Mouse (Mus musculus): Measurements from ENCODE around the gene Litaf.
"Not testable (repeated sequence)": the region's sequence is repeated elsewhere in the genome, so short reads cannot be mapped to it uniquely, and the experiment has no call there.

Litaf gene

GRCm38 (mm10) chr16:10992090-10993031 lies 73.6 kb downstream of the Litaf start:
- peak in 1 of 2 experiments; percentile 24 for DNase-seq (ENCODE audit: low read depth in 2 of 2, low spot score in 2 of 2)

GRCm38 (mm10) chr16:10991737-10992089 lies 74.2 kb downstream of the Litaf start:
- DNase-seq (ENCODE audit: low read depth in 2 of 2, low spot score in 2 of 2), result no peak

- DNase-seq (ENCODE audit: low read depth in 2 of 2, low spot score in 2 of 2), result no peak
These were observed 75.2 kb downstream of the Litaf start for GRCm38 (mm10) chr16:10990763-10991162.

DNA sequence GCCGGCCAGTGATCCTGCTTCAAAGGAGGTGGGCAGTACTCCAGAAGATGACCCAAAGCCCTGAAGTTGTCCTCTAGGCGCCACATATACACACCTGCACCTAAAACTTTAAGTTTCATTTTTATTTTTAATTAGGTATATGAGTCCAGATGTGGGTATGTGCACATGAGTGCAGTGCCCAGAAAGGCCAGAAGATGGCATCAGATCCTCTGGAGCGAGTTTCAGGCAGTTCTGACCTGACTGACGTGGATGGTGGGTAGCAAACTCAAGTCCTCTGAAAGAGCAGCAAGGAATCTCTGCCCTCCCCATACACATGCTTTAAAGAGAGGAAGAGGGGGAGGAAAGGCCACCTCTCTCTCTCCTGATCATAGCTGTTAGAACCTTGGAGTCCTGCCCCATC lies 76.1 kb downstream of the Litaf start:
- DNase-seq (ENCODE audit: low read depth in 2 of 2, low spot score in 2 of 2), result peak in 1 of 2 experiments; percentile 31

DNA sequence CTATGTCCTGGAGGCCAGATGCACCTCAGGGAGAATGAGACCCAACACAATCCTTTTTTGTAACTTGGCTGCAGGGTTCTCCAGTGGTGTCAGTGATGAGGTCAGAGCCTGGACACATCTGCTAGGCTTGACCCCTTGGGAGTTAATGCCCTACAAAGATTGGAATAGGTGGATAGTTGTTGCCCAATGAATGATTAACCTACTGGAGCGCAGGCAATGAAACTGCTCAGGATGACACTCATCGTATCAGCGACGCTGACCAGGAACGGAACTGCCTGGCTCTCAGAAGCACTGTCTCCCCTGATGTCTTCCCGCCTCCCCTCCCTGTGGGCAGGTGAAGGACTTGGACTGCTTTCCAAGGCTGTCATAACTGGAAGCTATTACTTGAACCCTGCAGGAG lies 76.6 kb downstream of the Litaf start:
- DNase-seq (ENCODE audit: low read depth in 2 of 2, low spot score in 2 of 2), result no peak

GRCm38 (mm10) chr16:10988261-10988660 lies 77.7 kb downstream of the Litaf start:
- DNase-seq (ENCODE audit: low read depth in 2 of 2, low spot score in 2 of 2), result no peak

- DNase-seq (ENCODE audit: low read depth in 2 of 2, low spot score in 2 of 2), result no peak
These were observed 81.4 kb downstream of the Litaf start for GRCm38 (mm10) chr16:10984534-10984933.

DNA sequence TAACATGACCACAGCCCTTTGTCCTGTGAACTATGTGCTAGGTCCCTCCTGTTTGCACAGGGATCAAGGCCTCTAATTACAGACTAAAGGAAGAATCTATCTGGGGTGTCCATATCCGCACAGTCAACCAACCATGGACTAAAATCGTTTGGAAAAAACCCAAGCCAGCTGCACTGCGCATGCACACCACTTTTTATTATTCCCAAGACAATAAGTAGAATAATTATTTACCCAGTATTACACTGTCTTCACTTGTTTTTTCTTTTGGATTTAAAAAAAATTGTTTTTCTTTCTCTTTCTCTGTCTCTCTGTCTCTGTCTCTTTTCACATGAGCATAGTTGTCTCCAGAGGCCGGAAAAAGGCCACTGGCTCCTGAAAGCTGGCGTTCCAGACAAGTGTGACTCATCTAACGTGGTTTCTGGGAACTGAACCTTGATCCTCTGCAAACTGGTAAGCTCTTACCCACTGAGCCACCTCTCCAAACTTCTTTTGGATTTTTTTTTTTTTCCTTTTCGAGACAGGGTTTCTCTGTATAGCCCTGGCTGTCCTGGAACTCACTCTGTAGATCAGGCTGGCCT lies 84.4 kb downstream of the Litaf start:
- DNase-seq (ENCODE audit: low read depth in 2 of 2, low spot score in 2 of 2), result no peak

GRCm38 (mm10) chr16:10979064-10979803 lies 86.7 kb downstream of the Litaf start:
- no peak for DNase-seq (ENCODE audit: low read depth in 2 of 2, low spot score in 2 of 2)

- no peak for DNase-seq (ENCODE audit: low read depth in 2 of 2, low spot score in 2 of 2)
These were observed 88.1 kb downstream of the Litaf start for GRCm38 (mm10) chr16:10977877-10978276.

DNA sequence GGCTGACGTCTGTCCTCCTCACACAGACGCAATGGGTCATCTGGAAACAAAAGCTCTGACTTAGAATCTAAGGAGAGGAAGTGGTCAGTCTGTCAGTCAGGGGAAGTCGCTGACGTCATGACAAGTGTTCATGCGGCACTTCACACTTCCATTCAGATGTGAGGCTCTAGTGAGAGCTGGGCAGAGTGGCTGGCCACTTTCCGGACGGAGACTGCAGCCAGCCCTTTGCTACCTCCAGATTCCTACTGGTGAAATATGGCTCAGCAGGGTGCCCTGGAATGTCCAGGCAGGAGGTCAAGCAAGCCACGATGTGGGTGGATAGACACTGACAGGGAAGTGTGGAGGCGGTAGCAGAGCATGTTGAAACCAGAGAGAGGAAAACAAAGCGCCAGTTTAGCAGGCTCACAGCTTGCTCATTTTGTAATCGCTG lies 89.7 kb downstream of the Litaf start:
- no peak for DNase-seq (ENCODE audit: low read depth in 2 of 2, low spot score in 2 of 2)

DNA sequence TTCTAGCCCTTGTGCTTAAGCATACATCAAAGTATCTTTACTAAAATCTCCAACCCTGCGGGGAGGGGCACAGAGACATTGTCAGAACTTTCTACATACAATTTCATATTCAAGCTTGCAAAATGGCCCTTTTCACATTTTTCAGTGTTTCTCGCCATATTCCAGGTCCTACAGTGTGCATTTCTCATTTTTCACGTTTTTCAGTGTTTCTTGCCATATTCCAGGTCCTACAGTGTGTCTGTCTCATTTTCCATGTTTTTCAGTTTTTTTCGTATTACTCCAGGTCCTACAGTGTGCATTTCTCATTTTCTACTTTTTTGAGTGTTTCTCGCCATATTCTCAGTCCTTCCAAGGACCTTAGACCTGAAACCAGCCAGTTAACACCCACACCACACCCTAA lies 91.0 kb downstream of the Litaf start:
- peak in 1 of 2 experiments; percentile 35 for DNase-seq (ENCODE audit: low read depth in 2 of 2, low spot score in 2 of 2)

- DNase-seq (ENCODE audit: low read depth in 2 of 2, low spot score in 2 of 2), result no peak
These were observed 91.9 kb downstream of the Litaf start for GRCm38 (mm10) chr16:10974037-10974446.

DNA sequence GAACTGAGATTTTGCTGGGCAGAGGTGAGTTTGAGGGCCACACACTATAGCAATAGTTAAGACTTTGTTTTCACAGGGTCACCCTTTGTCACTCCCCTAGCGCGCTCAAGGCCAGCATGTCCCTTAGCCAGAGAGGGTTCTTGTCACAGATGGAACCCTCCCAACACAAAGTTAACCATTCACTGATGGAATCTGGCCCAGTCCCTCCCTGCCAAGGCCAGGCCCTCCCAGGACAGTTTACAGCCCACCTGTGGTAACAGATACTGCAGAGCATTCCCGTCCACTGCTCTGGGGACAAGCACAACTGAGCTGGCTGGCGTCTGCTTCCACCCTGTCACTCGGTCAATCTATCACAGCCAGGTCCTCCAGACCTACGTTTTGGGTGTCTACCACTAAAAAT lies 93.7 kb downstream of the Litaf start:
- DNase-seq (ENCODE audit: low read depth in 2 of 2, low spot score in 2 of 2), result no peak

DNA sequence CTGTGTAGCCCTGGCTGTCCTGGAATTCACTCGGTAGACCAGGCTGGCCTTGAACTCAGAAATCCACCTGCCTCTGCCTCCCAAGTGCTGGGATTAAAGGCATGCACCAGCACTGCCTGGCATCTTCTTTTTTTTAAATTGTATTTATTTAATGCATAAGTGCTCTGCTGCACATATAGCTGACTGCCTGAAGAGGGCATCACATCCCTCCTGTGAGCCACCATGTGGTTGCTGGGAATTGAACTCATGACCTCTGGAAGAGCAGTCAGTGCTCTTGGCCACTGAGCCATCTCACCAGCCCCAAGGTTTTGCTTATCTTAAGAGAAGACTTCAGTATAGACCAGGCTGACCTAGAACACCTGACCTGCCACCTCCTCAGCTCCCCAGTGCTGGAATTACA lies 96.0 kb downstream of the Litaf start:
- not testable (repeated sequence) for DNase-seq (ENCODE audit: low read depth in 2 of 2, low spot score in 2 of 2)

DNA sequence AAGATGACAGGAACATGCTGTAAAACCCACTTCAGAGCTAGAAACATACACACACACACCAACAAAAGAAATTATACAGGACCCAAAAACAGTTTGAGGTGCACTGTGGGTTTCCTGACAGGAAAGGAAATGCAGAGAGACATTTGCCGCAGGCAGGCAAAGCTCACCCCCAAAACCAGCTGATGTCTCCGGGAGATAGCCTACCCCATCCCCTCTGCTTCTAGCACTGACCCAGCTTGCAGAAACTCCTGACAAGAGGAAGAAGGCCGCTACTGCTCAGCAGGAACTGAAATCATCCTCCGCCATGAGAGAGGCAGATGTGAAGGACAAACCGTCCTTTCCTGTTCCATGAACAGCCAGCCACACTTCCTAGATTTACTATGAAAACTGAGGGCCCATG lies 96.6 kb downstream of the Litaf start:
- DNase-seq (ENCODE audit: low read depth in 2 of 2, low spot score in 2 of 2), result peak; percentile 30 to 35

DNA sequence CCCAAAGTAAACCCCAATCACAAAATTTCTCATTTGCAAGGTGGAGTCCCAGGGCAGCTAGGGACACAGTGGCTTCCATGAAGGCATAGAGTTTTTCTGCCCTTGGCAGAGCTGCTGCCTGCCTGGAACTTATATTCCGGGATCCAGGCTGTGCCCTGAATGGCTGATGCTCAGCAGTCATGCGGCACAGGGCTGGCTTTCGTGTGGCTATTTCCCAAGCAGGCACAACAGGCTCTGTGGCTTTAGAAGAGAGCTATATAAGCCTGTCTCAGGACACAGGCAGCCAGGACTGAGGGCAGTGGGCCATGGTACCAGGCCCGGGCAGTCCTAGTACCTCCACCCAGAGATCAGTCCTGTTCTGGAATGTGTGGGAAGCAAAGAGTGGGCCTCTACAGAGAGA lies 97.7 kb downstream of the Litaf start:
- no peak for DNase-seq (ENCODE audit: low read depth in 2 of 2, low spot score in 2 of 2)

DNA sequence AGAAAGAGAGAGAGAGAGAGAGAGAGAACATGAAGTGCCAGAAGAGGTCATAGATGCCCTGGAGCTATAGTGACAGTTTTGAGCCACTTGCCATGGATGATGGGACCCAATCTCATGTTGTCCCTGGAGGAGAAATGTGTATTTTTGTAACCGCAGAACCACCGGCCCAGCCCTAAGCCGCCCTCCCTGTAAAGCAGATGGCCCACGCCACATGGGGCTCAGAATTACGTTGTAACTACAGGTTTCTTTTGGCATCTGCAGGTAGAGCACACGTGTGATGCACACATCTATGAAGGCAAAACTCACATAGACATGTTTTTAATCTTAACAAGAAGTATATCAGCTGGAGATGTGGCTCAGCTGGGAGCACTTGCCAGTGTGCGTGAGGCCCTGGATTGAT lies 98.2 kb downstream of the Litaf start:
- DNase-seq (ENCODE audit: low read depth in 2 of 2, low spot score in 2 of 2), result no peak

DNA sequence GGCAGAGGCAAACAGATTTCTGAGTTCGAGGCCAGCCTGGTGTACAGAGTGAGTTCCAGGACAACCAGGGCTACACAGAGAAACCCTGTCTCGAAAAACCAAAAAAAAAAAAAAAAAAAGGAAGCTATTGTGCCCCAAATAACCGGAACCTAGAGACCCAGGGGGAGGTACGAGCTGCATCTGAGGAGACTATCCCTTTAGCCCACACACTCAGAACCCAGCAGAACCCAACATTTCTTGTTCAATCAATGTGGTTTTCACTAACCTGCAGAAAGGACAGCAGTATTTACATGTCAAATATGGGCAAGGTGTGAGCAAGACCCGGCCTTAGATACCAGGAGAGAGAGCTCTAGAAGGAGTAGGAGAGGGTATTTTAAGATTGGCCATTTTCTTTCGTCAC lies 98.9 kb downstream of the Litaf start:
- no peak for DNase-seq (ENCODE audit: low read depth in 2 of 2, low spot score in 2 of 2)

DNA sequence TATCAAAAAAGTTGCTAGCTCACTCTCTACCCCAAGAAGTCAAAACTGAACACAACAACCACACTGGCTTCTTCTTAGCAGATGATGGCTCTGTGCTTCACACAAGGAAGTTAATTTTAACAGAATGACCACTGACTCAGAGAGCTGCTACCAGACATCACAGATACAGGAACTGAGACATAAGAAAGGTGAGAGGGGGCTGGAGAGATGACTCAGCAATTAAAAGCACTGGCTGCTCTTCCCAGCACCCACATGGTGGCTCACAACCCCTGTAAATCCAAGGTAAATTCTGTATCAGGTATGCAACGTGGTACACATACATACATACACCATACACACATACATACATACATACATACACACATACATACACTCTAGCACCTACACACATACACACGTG lies 100.9 kb downstream of the Litaf start:
- DNase-seq (ENCODE audit: low read depth in 2 of 2, low spot score in 2 of 2), result no peak

DNA sequence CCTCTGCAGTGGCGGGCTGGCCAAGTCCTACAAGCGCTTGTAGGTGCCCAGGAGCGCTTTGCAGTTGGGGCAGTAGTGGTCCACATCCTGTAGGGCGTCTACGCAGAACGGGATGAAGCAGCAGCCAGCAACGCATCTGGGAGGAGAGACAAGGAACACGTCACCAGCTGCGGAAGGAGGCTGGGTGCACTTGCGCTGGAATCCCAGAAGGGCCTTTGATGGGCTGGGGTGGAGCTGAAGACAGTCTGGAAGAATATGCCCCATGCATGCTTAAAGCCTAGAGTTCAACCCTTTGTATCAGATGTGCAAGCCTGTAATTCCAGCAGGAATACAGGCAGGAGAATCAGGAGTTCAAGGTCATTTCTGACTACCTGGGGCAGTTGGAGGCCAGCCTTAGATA lies 105.0 kb downstream of the Litaf start:
- DNase-seq (ENCODE audit: low read depth in 2 of 2, low spot score in 2 of 2), result no peak
